Mouse (Mus musculus): ENCODE results near the gene Tnip1. TPM values are rescaled to one million over a fixed set of nuclear protein-coding genes. Genes with fewer than 3 reads are reported as not detected.

Tnip1 gene
- total and polyA plus RNA-seq, 3 experiments: 8.1 to 19.7 TPM; not detected in 1

GRCm38 (mm10) chr11:54936035-54936770, 26.5 kb downstream of the Tnip1 start:
- DNase-seq (ENCODE audit: low read depth, low spot score): peak; percentile 93
- peaks cover 0 to 18% of the 10 kb centered on the region in 2 experiments; a peak in 3 of 4 replicates for H3K36me3 ChIP-seq (ENCODE audit: control insufficient read depth in 1 of 2, insufficient read depth in 2 of 2, low read length in 2 of 2)
- TF ChIP-seq ETS1 (IDR thresholded peaks at IDR 0.05; ENCODE audit: low read depth, low read length) (no peak; the same call in 1 of the 2 replicates), EP300 (IDR thresholded peaks at IDR 0.05; ENCODE audit: low read depth in 1 of 2, low read length in 2 of 2) (peak; percentile 60 to 83; a peak in 3 of 4 replicates), MAFK (IDR thresholded peaks at IDR 0.05; ENCODE audit: borderline replicate concordance, low read depth, low read length) (no peak), MAZ (IDR thresholded peaks at IDR 0.05; ENCODE audit: low read depth, low read length) (peak; percentile 77; the same call in 1 of the 2 replicates), USF1 (IDR thresholded peaks at IDR 0.05; ENCODE audit: low read depth, low read length) (no peak), ELF1 (IDR thresholded peaks at IDR 0.05; ENCODE audit: low read depth, low read length) (no peak), ZMIZ1 (IDR thresholded peaks at IDR 0.05; ENCODE audit: low read depth, low read length) (no peak), MYB (IDR thresholded peaks at IDR 0.05; ENCODE audit: low read depth, low read length) (peak; percentile 83), TAL1 (IDR thresholded peaks at IDR 0.05; ENCODE audit: low read length) (no peak), RCOR1 (IDR thresholded peaks at IDR 0.05; ENCODE audit: low read depth, low read length) (no peak), RAD21 (IDR thresholded peaks at IDR 0.05; ENCODE audit: low read depth, low read length) (no peak), GATA1 (IDR thresholded peaks at IDR 0.05; ENCODE audit: low read depth, low read length) (no peak), TBP (IDR thresholded peaks at IDR 0.05; ENCODE audit: low read depth, low read length) (0 out of 2 replicates have a peak, but pooled peaks have one; percentile 51), MYC (IDR thresholded peaks at IDR 0.05; ENCODE audit: low read depth, low read length) (peak; percentile 53; the same call in 1 of the 2 replicates), ZKSCAN1 (IDR thresholded peaks at IDR 0.05; ENCODE audit: low read depth, low read length) (no peak), POLR2A (IDR thresholded peaks at IDR 0.05; ENCODE audit: control insufficient read depth in 1 of 2, insufficient read depth in 1 of 2, low read depth in 1 of 2, low read length in 2 of 2, poor library complexity in 1 of 2) (peak; percentile 24 to 44; a peak in 2 of 4 replicates), JUND (IDR thresholded peaks at IDR 0.05; ENCODE audit: low read depth, low read length) (0 out of 2 replicates have a peak, but pooled peaks have one; percentile 39), USF2 (IDR thresholded peaks at IDR 0.05; ENCODE audit: borderline replicate concordance in 1 of 2, insufficient read depth in 1 of 2, low read depth in 1 of 2, low read length in 2 of 2) (no peak), SIN3A (IDR thresholded peaks at IDR 0.05; ENCODE audit: low read length) (peak; percentile 50), ZC3H11A (IDR thresholded peaks at IDR 0.05; ENCODE audit: low read depth, low read length) (no peak), HCFC1 (IDR thresholded peaks at IDR 0.05; ENCODE audit: low read depth, low read length) (0 out of 2 replicates have a peak, but pooled peaks have one; percentile 30), MXI1 (IDR thresholded peaks at IDR 0.05; ENCODE audit: low read depth, low read length) (no peak), GABPA (IDR thresholded peaks at IDR 0.05; ENCODE audit: low read depth, low read length) (peak; percentile 52; the same call in 1 of the 2 replicates), E2F4 (IDR thresholded peaks at IDR 0.05; ENCODE audit: borderline replicate concordance, low read depth, low read length) (no peak), MAX (IDR thresholded peaks at IDR 0.05; ENCODE audit: low read length) (peak; percentile 39; the same call in 1 of the 2 replicates), MEF2A (IDR thresholded peaks at IDR 0.05; ENCODE audit: extremely low read depth, insufficient replicate concordance, low read depth, low read length, poor library complexity, severe bottlenecking) (no peak), CTCF (IDR thresholded peaks at IDR 0.05 in 2 of 3, conservative IDR thresholded peaks at IDR 0.05 in 1 of 3; ENCODE audit: control insufficient read depth in 1 of 3, insufficient read depth in 1 of 3, low read depth in 2 of 3, low read length in 3 of 3, poor library complexity in 1 of 3, severe bottlenecking in 1 of 3) (no peak), KAT2A (conservative IDR thresholded peaks at IDR 0.05; ENCODE audit: low read depth, low read length) (no peak), ZNF384 (IDR thresholded peaks at IDR 0.05; ENCODE audit: low read depth, low read length) (no peak), NELFE (IDR thresholded peaks at IDR 0.05; ENCODE audit: low read depth, low read length) (peak; percentile 59), POLR2AphosphoS5 (IDR thresholded peaks at IDR 0.05; ENCODE audit: borderline replicate concordance, low read depth, low read length) (no peak), POLR2AphosphoS2 (IDR thresholded peaks at IDR 0.05; ENCODE audit: low read length) (no peak), BHLHE40 (IDR thresholded peaks at IDR 0.05; ENCODE audit: borderline replicate concordance, low read depth, low read length) (no peak), SMC3 (IDR thresholded peaks at IDR 0.05; ENCODE audit: low read depth, low read length) (no peak), UBTF (IDR thresholded peaks at IDR 0.05; ENCODE audit: borderline replicate concordance, insufficient read depth, low read depth, low read length) (no peak)

More at GRCm38 (mm10) chr11:54936035-54936770, 26.5 kb downstream of the Tnip1 start:
- H3K4me1 ChIP-seq (ENCODE audit: control insufficient read depth in 1 of 2, insufficient read depth in 2 of 2, low read length in 2 of 2): peaks cover 11 to 27% of the 10 kb centered on the region in 2 experiments
- H3K9ac ChIP-seq (ENCODE audit: control insufficient read depth, low read depth, low read length, poor library complexity, severe bottlenecking): peak overlapping the region; percentile 2
- H3K27ac ChIP-seq (ENCODE audit: control insufficient read depth, low read depth, low read length): peak overlapping the region; percentile 37
- no peaks in the 10 kb centered on the region for H3K9me3 ChIP-seq (replicated peaks; ENCODE audit: insufficient read depth, low read length)
- H3K79me2 ChIP-seq (ENCODE audit: control insufficient read depth, insufficient read depth, low read length, poor library complexity): no peaks in the 10 kb centered on the region
- H3K27me3 ChIP-seq (ENCODE audit: control insufficient read depth in 1 of 2, insufficient read depth in 2 of 2, low read length in 2 of 2): no peaks in the 10 kb centered on the region
- H3K4me3 ChIP-seq (ENCODE audit: control insufficient read depth in 1 of 2, insufficient read depth in 1 of 2, low read depth in 2 of 2, low read length in 2 of 2): 0 out of 4 replicates have a peak overlapping the region, but pooled peaks of 1 of the 2 experiments have one; percentile 3
